Mouse (Mus musculus): ENCODE measurements at regions not wholly inside any gene's neighbourhood (a gene's known extent, or its start where the extent isn't known, plus 50 kb on each side); places are given as distances from the start of the nearest gene placed in this dataset.

- no peaks in the 10 kb centered on the region for H3K27me3 ChIP-seq (ENCODE audit: control insufficient read depth, insufficient read depth, low read length)
- no peak for TF ChIP-seq POLR2A (IDR thresholded peaks at IDR 0.05; ENCODE audit: borderline replicate concordance, extremely low read depth, insufficient read depth, insufficient read length)
- H3K4me3 ChIP-seq (replicated peaks; ENCODE audit: low read length), result no peak overlapping the region
- peaks cover 7% of the 10 kb centered on the region; the same call in 1 of the 2 replicates for H3K4me1 ChIP-seq (ENCODE audit: control insufficient read depth, insufficient read depth, low read length)
- no peaks in the 10 kb centered on the region for H3K36me3 ChIP-seq (ENCODE audit: control insufficient read depth, insufficient read depth, low read length)
- no peaks in the 10 kb centered on the region for H3K9me3 ChIP-seq (ENCODE audit: control insufficient read depth, low read length)
- H3K4me2 ChIP-seq (replicated peaks; ENCODE audit: low read depth, low read length, severe bottlenecking), result no peak overlapping the region
- H3K27ac ChIP-seq (replicated peaks; ENCODE audit: low read depth, low read length), result no peak overlapping the region
- WGBS, result 21% methylated on average over 15 of the region's 15 CpGs
- ATAC-seq (ENCODE audit: low FRiP score, low read depth) (no peak), DNase-seq (ENCODE audit: low spot score) (no peak)
- H3K9ac ChIP-seq (ENCODE audit: low read depth, low read length, severe bottlenecking), result no peak overlapping the region
These were observed 70.3 kb downstream of the Matn1 start for GRCm38 (mm10) chr4:131014301-131015081.

GRCm38 (mm10) chr4:131015156-131015555 is 71.0 kb downstream of the Matn1 start:
- no peak overlapping the region for H3K9ac ChIP-seq (ENCODE audit: low read depth, low read length, severe bottlenecking)
- DNase-seq (ENCODE audit: low spot score), result no peak
- peaks cover 7% of the 10 kb centered on the region; the same call in 1 of the 2 replicates for H3K4me1 ChIP-seq (ENCODE audit: control insufficient read depth, insufficient read depth, low read length)
- ATAC-seq (ENCODE audit: low FRiP score, low read depth), result no peak
- TF ChIP-seq POLR2A (IDR thresholded peaks at IDR 0.05; ENCODE audit: borderline replicate concordance, extremely low read depth, insufficient read depth, insufficient read length), result no peak
- no peak overlapping the region for H3K4me2 ChIP-seq (replicated peaks; ENCODE audit: low read depth, low read length, severe bottlenecking)
- 16% methylated on average over 2 of the region's 2 CpGs for WGBS
- no peaks in the 10 kb centered on the region for H3K36me3 ChIP-seq (ENCODE audit: control insufficient read depth, insufficient read depth, low read length)
- no peak overlapping the region for H3K27ac ChIP-seq (replicated peaks; ENCODE audit: low read depth, low read length)
- no peaks in the 10 kb centered on the region for H3K27me3 ChIP-seq (ENCODE audit: control insufficient read depth, insufficient read depth, low read length)
- H3K4me3 ChIP-seq (replicated peaks; ENCODE audit: low read length), result no peak overlapping the region
- no peaks in the 10 kb centered on the region for H3K9me3 ChIP-seq (ENCODE audit: control insufficient read depth, low read length)

- no peak for TF ChIP-seq POLR2A (IDR thresholded peaks at IDR 0.05; ENCODE audit: borderline replicate concordance, extremely low read depth, insufficient read depth, insufficient read length)
- ATAC-seq (ENCODE audit: low FRiP score, low read depth), result no peak
- H3K27ac ChIP-seq (replicated peaks; ENCODE audit: low read depth, low read length), result no peak overlapping the region
- H3K4me3 ChIP-seq (replicated peaks; ENCODE audit: low read length), result no peak overlapping the region
- no peaks in the 10 kb centered on the region for H3K4me1 ChIP-seq (ENCODE audit: control insufficient read depth, insufficient read depth, low read length)
- no peaks in the 10 kb centered on the region for H3K27me3 ChIP-seq (ENCODE audit: control insufficient read depth, insufficient read depth, low read length)
- H3K9ac ChIP-seq (ENCODE audit: low read depth, low read length, severe bottlenecking), result no peak overlapping the region
- H3K36me3 ChIP-seq (ENCODE audit: control insufficient read depth, insufficient read depth, low read length), result no peaks in the 10 kb centered on the region
- 45% methylated on average over 6 of the region's 6 CpGs for WGBS
- no peak overlapping the region for H3K4me2 ChIP-seq (replicated peaks; ENCODE audit: low read depth, low read length, severe bottlenecking)
- no peak for DNase-seq (ENCODE audit: low spot score)
- no peaks in the 10 kb centered on the region for H3K9me3 ChIP-seq (ENCODE audit: control insufficient read depth, low read length)
These were observed 79.4 kb downstream of the Matn1 start for GRCm38 (mm10) chr4:131023601-131024000.

- H3K27ac ChIP-seq (replicated peaks; ENCODE audit: low read depth, low read length), result no peak overlapping the region
- 89% methylated on average over 11 of the region's 11 CpGs for WGBS
- ATAC-seq (ENCODE audit: low FRiP score, low read depth), result no peak
- H3K36me3 ChIP-seq (ENCODE audit: control insufficient read depth, insufficient read depth, low read length), result no peaks in the 10 kb centered on the region
- no peak for TF ChIP-seq POLR2A (IDR thresholded peaks at IDR 0.05; ENCODE audit: borderline replicate concordance, extremely low read depth, insufficient read depth, insufficient read length)
- no peak overlapping the region for H3K9ac ChIP-seq (ENCODE audit: low read depth, low read length, severe bottlenecking)
- no peak overlapping the region for H3K4me2 ChIP-seq (replicated peaks; ENCODE audit: low read depth, low read length, severe bottlenecking)
- no peak overlapping the region for H3K4me3 ChIP-seq (replicated peaks; ENCODE audit: low read length)
- no peaks in the 10 kb centered on the region for H3K27me3 ChIP-seq (ENCODE audit: control insufficient read depth, insufficient read depth, low read length)
- no peaks in the 10 kb centered on the region for H3K9me3 ChIP-seq (ENCODE audit: control insufficient read depth, low read length)
- H3K4me1 ChIP-seq (ENCODE audit: control insufficient read depth, insufficient read depth, low read length), result no peaks in the 10 kb centered on the region
- no peak for DNase-seq (ENCODE audit: low spot score)
These were observed 92.1 kb downstream of the Matn1 start for GRCm38 (mm10) chr4:131036292-131036691.

- H3K9ac ChIP-seq (ENCODE audit: low read depth, low read length, severe bottlenecking), result no peak overlapping the region
- ATAC-seq (ENCODE audit: low FRiP score, low read depth), result no peak
- no peak overlapping the region for H3K27ac ChIP-seq (replicated peaks; ENCODE audit: low read depth, low read length)
- H3K4me2 ChIP-seq (replicated peaks; ENCODE audit: low read depth, low read length, severe bottlenecking), result no peak overlapping the region
- no peak overlapping the region for H3K4me3 ChIP-seq (replicated peaks; ENCODE audit: low read length)
- 13% methylated on average over 6 of the region's 6 CpGs for WGBS
- no peaks in the 10 kb centered on the region for H3K27me3 ChIP-seq (ENCODE audit: control insufficient read depth, insufficient read depth, low read length)
- H3K4me1 ChIP-seq (ENCODE audit: control insufficient read depth, insufficient read depth, low read length), result no peaks in the 10 kb centered on the region
- H3K9me3 ChIP-seq (ENCODE audit: control insufficient read depth, low read length), result no peaks in the 10 kb centered on the region
- TF ChIP-seq POLR2A (IDR thresholded peaks at IDR 0.05; ENCODE audit: borderline replicate concordance, extremely low read depth, insufficient read depth, insufficient read length), result no peak
- no peak for DNase-seq (ENCODE audit: low spot score)
- no peaks in the 10 kb centered on the region for H3K36me3 ChIP-seq (ENCODE audit: control insufficient read depth, insufficient read depth, low read length)
These were observed 93.0 kb downstream of the Matn1 start for GRCm38 (mm10) chr4:131037179-131037578.
